Mouse (Mus musculus) heart, embryonic 11.5 days (tissue): ENCODE measurements around the gene Tescl. TPM values are rescaled to one million over a fixed set of nuclear protein-coding genes. Genes with fewer than 3 reads are reported as not detected.

Source experiments
- ATAC-seq: fragments of 200-750 bp; cut with Nextera tagmentation; replicated peaks from 2 replicates; pipeline ENCODE4 v1.8.0; 2017; ENCODE audit warnings: moderate library complexity; ENCODE audit not compliant: insufficient number of reproducible peaks, low FRiP score, low TSS enrichment
- H3K27ac ChIP-seq: fragments of 300-500 bp; sonication (generic); 2 replicates; pipeline ENCODE4 v1.5.1; 2014; ENCODE audit warnings: mild to moderate bottlenecking, low read depth, low read length
- H3K27me3 ChIP-seq: fragments of 300-500 bp; sonication (generic); 2 replicates; pipeline ENCODE4 v1.6.1; 2014; ENCODE audit warnings: mild to moderate bottlenecking, low read length, mixed read lengths; ENCODE audit not compliant: control insufficient read depth, insufficient read depth
- H3K36me3 ChIP-seq: fragments of 300-500 bp; sonication (generic); 2 replicates; pipeline ENCODE4 v1.6.1; 2014; ENCODE audit warnings: mild to moderate bottlenecking, low read length, moderate library complexity, mixed read lengths; ENCODE audit not compliant: control insufficient read depth, insufficient read depth
- H3K4me1 ChIP-seq: fragments of 300-500 bp; sonication (generic); 2 replicates; pipeline ENCODE4 v1.6.1; 2014; ENCODE audit warnings: low read length; ENCODE audit not compliant: control insufficient read depth, insufficient read depth
- H3K4me2 ChIP-seq: fragments of 300-500 bp; sonication (generic); 2 replicates; pipeline ENCODE4 v1.6.1; 2014; ENCODE audit warnings: mild to moderate bottlenecking, moderate library complexity
- H3K4me3 ChIP-seq: fragments of 300-500 bp; sonication (generic); 2 replicates; pipeline ENCODE4 v1.5.1; 2014; ENCODE audit warnings: low read depth, low read length
- H3K9ac ChIP-seq: fragments of 300-500 bp; sonication (generic); 2 replicates; pipeline ENCODE4 v1.6.1; 2014; ENCODE audit warnings: mild to moderate bottlenecking, low read depth, low read length, moderate library complexity
- H3K9me3 ChIP-seq: fragments of 300-500 bp; sonication (generic); replicated peaks from 2 replicates; pipeline ENCODE4 v1.6.1; 2016; ENCODE audit warnings: low read length; ENCODE audit not compliant: control insufficient read depth
- WGBS: fragments of 180-500 bp; shearing (Covaris S2); extraction: QIAGEN DNeasy Blood & Tissue Kit; methylation state at CpG from one replicate; pipeline ENCODE4 v1.1.7; 2014; ENCODE audit not compliant: insufficient replicate concordance; 5-methylcytosine and 5-hydroxymethylcytosine counted together
- polyA plus RNA-seq: library from polyadenylated mRNA; unstranded; fragments of >200 nt; fragmentation: Nextera tagmentation; extraction: Ambion mirVana; gene quantifications from 2 replicates; pipeline ENCODE4 v1.2.1, GENCODE M21; 2014

The Tescl gene
- polyA plus RNA-seq, 1 experiment from 2014 or later = not detected

GRCm38 (mm10) chr7:24373538-24374379 lies 40.0 kb upstream of the Tescl start:
- Histone ChIP-seq H3K9ac (peak overlapping the region; percentile 58), H3K9me3 (no peaks in the 10 kb centered on the region), H3K27ac (peak overlapping the region; percentile 64; the same call in 1 of the 2 replicates), H3K27me3 (peaks cover 12% of the 10 kb centered on the region), H3K4me3 (0 out of 2 replicates have a peak overlapping the region, but pooled peaks have one; percentile 8), H3K36me3 (no peaks in the 10 kb centered on the region), H3K4me2 (peak overlapping the region; percentile 51), H3K4me1 (peaks cover 4% of the 10 kb centered on the region)
- WGBS = 47% methylated on average over 19 of the region's 20 CpGs
- ATAC-seq = no peak

- Histone ChIP-seq H3K36me3 (no peaks in the 10 kb centered on the region), H3K27me3 (peaks cover 7% of the 10 kb centered on the region), H3K4me1 (peaks cover 4% of the 10 kb centered on the region), H3K4me3 (peak overlapping the region; percentile 17), H3K27ac (peak overlapping the region; percentile 64), H3K9me3 (no peaks in the 10 kb centered on the region), H3K4me2 (peak overlapping the region; percentile 54), H3K9ac (peak overlapping the region; percentile 59)
- no peak for ATAC-seq
- WGBS = 67% methylated on average over 4 of the region's 4 CpGs
These were observed 39.0 kb upstream of the Tescl start for GRCm38 (mm10) chr7:24372786-24373185.

GRCm38 (mm10) chr7:24372300-24372699 lies 38.6 kb upstream of the Tescl start:
- H3K4me2 ChIP-seq = peak overlapping the region; percentile 54
- peak overlapping the region; percentile 17 for H3K4me3 ChIP-seq
- ATAC-seq = peak; percentile 44; the same call in 1 of the 2 replicates
- H3K27ac ChIP-seq = peak overlapping the region; percentile 64
- peaks cover 2% of the 10 kb centered on the region for H3K4me1 ChIP-seq
- 74% methylated on average over 10 of the region's 11 CpGs for WGBS
- H3K9me3 ChIP-seq = no peaks in the 10 kb centered on the region
- peaks cover 5% of the 10 kb centered on the region for H3K27me3 ChIP-seq
- H3K36me3 ChIP-seq = no peaks in the 10 kb centered on the region
- H3K9ac ChIP-seq = peak overlapping the region; percentile 59

- H3K4me2 ChIP-seq = peak overlapping the region; percentile 54
- ATAC-seq = no peak
- peak overlapping the region; percentile 77 for H3K9ac ChIP-seq
- WGBS = 59% methylated on average over 3 of the region's 3 CpGs
- H3K4me3 ChIP-seq = peak overlapping the region; percentile 32; the same call in 1 of the 2 replicates
- H3K27me3 ChIP-seq = peaks cover 3% of the 10 kb centered on the region; the same call in 1 of the 2 replicates
- H3K9me3 ChIP-seq = no peaks in the 10 kb centered on the region
- H3K27ac ChIP-seq = peak overlapping the region; percentile 82
- no peaks in the 10 kb centered on the region; the same call in 1 of the 2 replicates for H3K4me1 ChIP-seq
- no peaks in the 10 kb centered on the region for H3K36me3 ChIP-seq
These were observed 38.0 kb upstream of the Tescl start for GRCm38 (mm10) chr7:24371809-24372145.

GRCm38 (mm10) chr7:24371012-24371808 lies 37.5 kb upstream of the Tescl start:
- H3K9ac ChIP-seq = peak overlapping the region; percentile 77
- H3K27me3 ChIP-seq = peaks cover 3% of the 10 kb centered on the region; the same call in 1 of the 2 replicates
- WGBS = 51% methylated on average over 7 of the region's 7 CpGs
- H3K4me2 ChIP-seq = peak overlapping the region; percentile 54
- H3K9me3 ChIP-seq = no peaks in the 10 kb centered on the region
- ATAC-seq = peak; percentile 71
- peak overlapping the region; percentile 82 for H3K27ac ChIP-seq
- H3K4me1 ChIP-seq = no peaks in the 10 kb centered on the region; the same call in 1 of the 2 replicates
- H3K4me3 ChIP-seq = peak overlapping the region; percentile 33
- H3K36me3 ChIP-seq = no peaks in the 10 kb centered on the region

- Histone ChIP-seq H3K36me3 (no peaks in the 10 kb centered on the region), H3K9ac (peak within 1 kb of the TSS; percentile 77), H3K9me3 (no peaks in the 10 kb centered on the region), H3K27ac (peak within 1 kb of the TSS; percentile 82), H3K4me1 (no peaks in the 10 kb centered on the region; the same call in 1 of the 2 replicates), H3K27me3 (peaks cover 3% of the 10 kb centered on the region; the same call in 1 of the 2 replicates), H3K4me3 (peak within 1 kb of the TSS; percentile 33), H3K4me2 (peak within 1 kb of the TSS; percentile 40)
- peak; percentile 46 for ATAC-seq
- 34% methylated on average over 23 of the region's 23 CpGs for WGBS
These were observed 36.2 kb upstream of the Tescl start, which contains the start of gene Kcnn4 for GRCm38 (mm10) chr7:24369731-24370541. TSS of gene Kcnn4 (plus strand) at chr7:24370263.

- H3K27ac ChIP-seq = no peak overlapping the region
These were observed 35.2 kb upstream of the Tescl start for GRCm38 (mm10) chr7:24368946-24369345.

GRCm38 (mm10) chr7:24368226-24368625 lies 34.5 kb upstream of the Tescl start:
- no peak overlapping the region for H3K27ac ChIP-seq
- no peak overlapping the region for H3K4me3 ChIP-seq
- no peaks in the 10 kb centered on the region for H3K4me1 ChIP-seq
- H3K4me2 ChIP-seq = no peak overlapping the region
- ATAC-seq = no peak
- H3K27me3 ChIP-seq = peaks cover 5% of the 10 kb centered on the region; the same call in 1 of the 2 replicates
- no peak overlapping the region for H3K9ac ChIP-seq
- WGBS = 55% methylated on average over 4 of the region's 4 CpGs
- no peaks in the 10 kb centered on the region for H3K9me3 ChIP-seq
- H3K36me3 ChIP-seq = no peaks in the 10 kb centered on the region

More at GRCm38 (mm10) chr7:24368946-24369345, 35.2 kb upstream of the Tescl start:
- 88% methylated on average over 7 of the region's 7 CpGs for WGBS
- Histone ChIP-seq H3K27me3 (peaks cover 3% of the 10 kb centered on the region; the same call in 1 of the 2 replicates), H3K4me2 (no peak overlapping the region), H3K36me3 (no peaks in the 10 kb centered on the region), H3K4me3 (no peak overlapping the region), H3K9ac (no peak overlapping the region), H3K9me3 (no peaks in the 10 kb centered on the region), H3K4me1 (no peaks in the 10 kb centered on the region; the same call in 1 of the 2 replicates)
- ATAC-seq = no peak
